Mouse (Mus musculus): ENCODE measurements at regions not wholly inside any gene's neighbourhood (a gene's known extent, or its start where the extent isn't known, plus 50 kb on each side); places are given as distances from the start of the nearest gene placed in this dataset.
A peak's percentile ranks its signal among the peaks of the same experiment; 100 is the strongest.

GRCm38 (mm10) chr16:76232680-76233079, 140.9 kb downstream of the Nrip1 start:
- no peak for DNase-seq

- no peak for DNase-seq
Observed at GRCm38 (mm10) chr16:76232174-76232573, 141.5 kb downstream of the Nrip1 start.

- DNase-seq, result no peak
Observed at GRCm38 (mm10) chr16:76230516-76231302, 142.9 kb downstream of the Nrip1 start.

GRCm38 (mm10) chr16:76228451-76228850, 145.2 kb downstream of the Nrip1 start:
- no peak for DNase-seq

GRCm38 (mm10) chr16:76226446-76226845, 147.2 kb downstream of the Nrip1 start:
- DNase-seq, result no peak

GRCm38 (mm10) chr16:76225587-76226226, 147.9 kb downstream of the Nrip1 start:
- no peak for DNase-seq

GRCm38 (mm10) chr16:76224901-76225586, 148.6 kb downstream of the Nrip1 start:
- DNase-seq, result peak; percentile 54

- no peak for DNase-seq
Observed at GRCm38 (mm10) chr16:76223716-76224115, 149.9 kb downstream of the Nrip1 start.

- no peak for DNase-seq
Observed at GRCm38 (mm10) chr16:76222960-76223359, 150.7 kb downstream of the Nrip1 start.

- DNase-seq, result no peak
Observed at GRCm38 (mm10) chr16:76220466-76220865, 153.2 kb downstream of the Nrip1 start.

- no peak for DNase-seq
Observed at GRCm38 (mm10) chr16:76219233-76219632, 154.4 kb downstream of the Nrip1 start.

- no peak for DNase-seq
Observed at GRCm38 (mm10) chr16:76218310-76219170, 155.1 kb downstream of the Nrip1 start.

GRCm38 (mm10) chr16:76216184-76216583, 157.4 kb downstream of the Nrip1 start:
- DNase-seq, result no peak

GRCm38 (mm10) chr16:76215558-76215957, 158.1 kb downstream of the Nrip1 start:
- no peak for DNase-seq

GRCm38 (mm10) chr16:76201773-76202571, 171.7 kb downstream of the Nrip1 start:
- peak; percentile 58 for DNase-seq

- no peak for DNase-seq
Observed at GRCm38 (mm10) chr16:76200801-76201728, 172.6 kb downstream of the Nrip1 start.

GRCm38 (mm10) chr16:76200268-76200667, 173.4 kb downstream of the Nrip1 start:
- DNase-seq, result peak; percentile 66

GRCm38 (mm10) chr16:76199006-76199405, 174.6 kb downstream of the Nrip1 start:
- no peak for DNase-seq

- no peak for DNase-seq
Observed at GRCm38 (mm10) chr16:76194291-76194690, 172.2 kb upstream of the Samsn1 start.

- DNase-seq, result no peak
Observed at GRCm38 (mm10) chr16:76191135-76191534, 169.1 kb upstream of the Samsn1 start.

- no peak for DNase-seq
Observed at GRCm38 (mm10) chr16:76183556-76183955, 161.5 kb upstream of the Samsn1 start.

All from embryo, embryonic 11 days (tissue).